Mouse (Mus musculus) midbrain, embryonic 11.5 days (tissue): ENCODE data around the gene Gcn1l1. TPM values are rescaled to one million over a fixed set of nuclear protein-coding genes. Genes with fewer than 3 reads are reported as not detected.
A peak's percentile ranks its signal among the peaks of the same experiment; 100 is the strongest.

ENCODE experiments used
- ATAC-seq: fragments of 200-750 bp; cut with Nextera tagmentation; 2 replicates; pipeline ENCODE4 v1.8.0; 2017; ENCODE audit warnings: moderate TSS enrichment, moderate library complexity; ENCODE audit not compliant: low FRiP score
- DNase-seq: peaks from one replicate; pipeline ENCODE4 v3.0.0; 2015; ENCODE audit warnings: low spot score; ENCODE audit errors: missing footprints
- H3K27ac ChIP-seq: fragments of 300-500 bp; sonication (generic); 2 replicates; pipeline ENCODE4 v1.5.1; 2014; ENCODE audit warnings: low read depth, low read length
- H3K27me3 ChIP-seq: fragments of 300-500 bp; sonication (generic); 2 replicates; pipeline ENCODE4 v1.6.1; 2014; ENCODE audit warnings: mild to moderate bottlenecking, low read length, moderate library complexity, mixed read lengths; ENCODE audit not compliant: control insufficient read depth, insufficient read depth
- H3K36me3 ChIP-seq: fragments of 300-500 bp; sonication (generic); 2 replicates; pipeline ENCODE4 v1.6.1; 2014; ENCODE audit warnings: mild to moderate bottlenecking, low read length, moderate library complexity, mixed read lengths; ENCODE audit not compliant: control insufficient read depth, insufficient read depth
- H3K4me1 ChIP-seq: fragments of 300-500 bp; sonication (generic); 2 replicates; pipeline ENCODE4 v1.6.1; 2014; ENCODE audit warnings: low read length; ENCODE audit not compliant: control insufficient read depth, insufficient read depth
- H3K4me2 ChIP-seq: fragments of 300-500 bp; sonication (generic); 2 replicates; pipeline ENCODE4 v1.6.1; 2014; ENCODE audit warnings: mild to moderate bottlenecking, moderate library complexity
- H3K4me3 ChIP-seq: fragments of 300-500 bp; sonication (generic); 2 replicates; pipeline ENCODE4 v1.5.1; 2014; ENCODE audit warnings: low read depth, low read length
- H3K9ac ChIP-seq: fragments of 300-500 bp; sonication (generic); 2 replicates; pipeline ENCODE4 v1.6.1; 2014; ENCODE audit warnings: low read length
- H3K9me3 ChIP-seq: fragments of 300-500 bp; sonication (generic); 2 replicates; pipeline ENCODE4 v1.6.1; 2016; ENCODE audit warnings: low read length; ENCODE audit not compliant: control insufficient read depth
- WGBS: fragments of 180-500 bp; shearing (Covaris S2); extraction: QIAGEN DNeasy Blood & Tissue Kit; methylation state at CpG from one replicate; pipeline ENCODE4 v1.1.7; 2014; 5-methylcytosine and 5-hydroxymethylcytosine counted together
- polyA plus RNA-seq: library from polyadenylated mRNA; unstranded; fragments of >200 nt; fragmentation: Nextera tagmentation; extraction: Ambion mirVana; gene quantifications from 2 replicates; pipeline ENCODE4 v1.2.1, GENCODE M21; 2014

Gene Gcn1l1
- polyA plus RNA-seq, 1 experiment from 2014 or later: 32.2 TPM

GRCm38 (mm10) chr5:115551386-115551785, 13.7 kb upstream of the Gcn1l1 start:
- DNase-seq: no peak
- WGBS: 78% methylated on average over 12 of the region's 12 CpGs
- ATAC-seq: no peak
- no peaks in the 10 kb centered on the region for H3K9me3 ChIP-seq
- H3K36me3 ChIP-seq: peaks cover 3% of the 10 kb centered on the region; the same call in 1 of the 2 replicates
- H3K27ac ChIP-seq: no peak overlapping the region
- no peak overlapping the region for H3K9ac ChIP-seq
- H3K4me2 ChIP-seq: no peak overlapping the region
- no peak overlapping the region for H3K4me3 ChIP-seq
- H3K27me3 ChIP-seq: no peaks in the 10 kb centered on the region
- peaks cover 7% of the 10 kb centered on the region; the same call in 1 of the 2 replicates for H3K4me1 ChIP-seq

- no peak overlapping the region for H3K4me3 ChIP-seq
- no peak for ATAC-seq
- no peak for DNase-seq
- H3K36me3 ChIP-seq: peaks cover 3% of the 10 kb centered on the region; the same call in 1 of the 2 replicates
- WGBS: 85% methylated on average over 13 of the region's 13 CpGs
- H3K4me2 ChIP-seq: no peak overlapping the region
- H3K27me3 ChIP-seq: no peaks in the 10 kb centered on the region
- no peak overlapping the region for H3K27ac ChIP-seq
- no peaks in the 10 kb centered on the region for H3K9me3 ChIP-seq
- H3K9ac ChIP-seq: no peak overlapping the region
- H3K4me1 ChIP-seq: peaks cover 4% of the 10 kb centered on the region; the same call in 1 of the 2 replicates
Observed at GRCm38 (mm10) chr5:115551799-115552198, 13.3 kb upstream of the Gcn1l1 start.

- no peaks in the 10 kb centered on the region for H3K4me1 ChIP-seq
- DNase-seq (no peak), ATAC-seq (no peak)
- H3K9me3 ChIP-seq: no peaks in the 10 kb centered on the region
- H3K4me3 ChIP-seq: no peak overlapping the region
- no peaks in the 10 kb centered on the region for H3K36me3 ChIP-seq
- no peak overlapping the region for H3K4me2 ChIP-seq
- H3K9ac ChIP-seq: no peak overlapping the region
- 86% methylated on average over 33 of the region's 33 CpGs for WGBS
- H3K27me3 ChIP-seq: no peaks in the 10 kb centered on the region
- no peak overlapping the region for H3K27ac ChIP-seq
Observed at GRCm38 (mm10) chr5:115553801-115554420, 11.1 kb upstream of the Gcn1l1 start.

- Histone ChIP-seq H3K9me3 (no peaks in the 10 kb centered on the region), H3K27me3 (no peaks in the 10 kb centered on the region), H3K4me1 (no peaks in the 10 kb centered on the region), H3K4me3 (no peak overlapping the region), H3K4me2 (no peak overlapping the region), H3K9ac (no peak overlapping the region), H3K36me3 (no peaks in the 10 kb centered on the region), H3K27ac (no peak overlapping the region)
- ATAC-seq (no peak), DNase-seq (no peak)
- WGBS: 91% methylated on average over 18 of the region's 18 CpGs
Observed at GRCm38 (mm10) chr5:115554536-115555291, 10.3 kb upstream of the Gcn1l1 start.

GRCm38 (mm10) chr5:115556217-115556616, 8.8 kb upstream of the Gcn1l1 start:
- no peak overlapping the region for H3K27ac ChIP-seq
- H3K9me3 ChIP-seq: no peaks in the 10 kb centered on the region
- no peak for ATAC-seq
- no peak overlapping the region for H3K4me3 ChIP-seq
- 10% methylated on average over 8 of the region's 8 CpGs for WGBS
- DNase-seq: peak; percentile 99
- H3K36me3 ChIP-seq: peaks cover under 1% of the 10 kb centered on the region; the same call in 1 of the 2 replicates
- no peak overlapping the region for H3K4me2 ChIP-seq
- peaks cover 9% of the 10 kb centered on the region for H3K4me1 ChIP-seq
- H3K27me3 ChIP-seq: no peaks in the 10 kb centered on the region
- no peak overlapping the region for H3K9ac ChIP-seq

GRCm38 (mm10) chr5:115558182-115558794, 6.8 kb upstream of the Gcn1l1 start:
- H3K4me1 ChIP-seq: peaks cover 13% of the 10 kb centered on the region
- no peak overlapping the region for H3K9ac ChIP-seq
- no peak overlapping the region for H3K4me2 ChIP-seq
- H3K27ac ChIP-seq: no peak overlapping the region
- H3K27me3 ChIP-seq: no peaks in the 10 kb centered on the region
- DNase-seq (no peak), ATAC-seq (no peak)
- WGBS: 90% methylated on average over 14 of the region's 14 CpGs
- peaks cover 10% of the 10 kb centered on the region for H3K36me3 ChIP-seq
- no peak overlapping the region for H3K4me3 ChIP-seq
- H3K9me3 ChIP-seq: no peaks in the 10 kb centered on the region

- Histone ChIP-seq H3K4me1 (peaks cover 13% of the 10 kb centered on the region), H3K4me2 (peak within 1 kb of the TSS; percentile 85), H3K27ac (peak within 1 kb of the TSS; percentile 59; the same call in 1 of the 2 replicates), H3K4me3 (peak within 1 kb of the TSS; percentile 95), H3K27me3 (no peaks in the 10 kb centered on the region), H3K36me3 (peaks cover 10% of the 10 kb centered on the region), H3K9me3 (no peaks in the 10 kb centered on the region), H3K9ac (peak within 1 kb of the TSS; percentile 98)
- ATAC-seq (peak; percentile 99), DNase-seq (peak; percentile 100)
- WGBS: under 1% methylated on average over 77 of the region's 78 CpGs
Observed at GRCm38 (mm10) chr5:115559237-115560101, 5.6 kb upstream of the Gcn1l1 start, which contains the start of gene Rplp0. Gene Rplp0, plus strand, starts transcription at chr5:115559467.

GRCm38 (mm10) chr5:115560336-115560905, 4.6 kb upstream of the Gcn1l1 start:
- 45% methylated on average over 13 of the region's 13 CpGs for WGBS
- Histone ChIP-seq H3K9ac (peak overlapping the region; percentile 98), H3K27me3 (no peaks in the 10 kb centered on the region), H3K4me3 (peak overlapping the region; percentile 95), H3K27ac (no peak overlapping the region), H3K9me3 (no peaks in the 10 kb centered on the region), H3K4me1 (peaks cover 13% of the 10 kb centered on the region), H3K4me2 (peak overlapping the region; percentile 85), H3K36me3 (peaks cover 10% of the 10 kb centered on the region)
- DNase-seq (no peak), ATAC-seq (no peak)
